Mouse (Mus musculus) spleen, adult 2 months (tissue): ENCODE measurements around the gene Zbtb44. TPM values are rescaled to one million over a fixed set of nuclear protein-coding genes. Genes with fewer than 3 reads are reported as not detected.

Experiments
- DNase-seq, 2 experiments: peaks; one replicate each; pipeline versions ENCODE4 v3.0.0 to v3.0.0-alpha.2; 2012 to 2021; ENCODE audit warnings: low spot score in 2 of 2, low read depth in 1 of 2
- H3K27ac ChIP-seq: fragments of 200-500 bp; 2 replicates; pipeline ENCODE4 v1.5.1; 2012; ENCODE audit warnings: low read length, inconsistent platforms; ENCODE audit not compliant: insufficient read depth
- H3K27me3 ChIP-seq: fragments of 200-500 bp; 2 replicates; pipeline ENCODE4 v1.6.1; 2012; ENCODE audit warnings: mild to moderate bottlenecking, moderate library complexity, low read length, inconsistent platforms; ENCODE audit not compliant: control insufficient read depth, insufficient read depth
- H3K36me3 ChIP-seq: fragments of 200-500 bp; 2 replicates; pipeline ENCODE4 v1.6.1; 2012; ENCODE audit warnings: mild to moderate bottlenecking, low read length, inconsistent platforms; ENCODE audit not compliant: control insufficient read depth, insufficient read depth
- H3K4me1 ChIP-seq: fragments of 200-500 bp; 2 replicates; pipeline ENCODE4 v1.6.1; 2011; ENCODE audit warnings: inconsistent platforms; ENCODE audit not compliant: control insufficient read depth, insufficient read depth, insufficient read length
- H3K4me3 ChIP-seq: fragments of 200-500 bp; 2 replicates; pipeline ENCODE4 v1.5.1; 2011; ENCODE audit warnings: mild to moderate bottlenecking, inconsistent platforms; ENCODE audit not compliant: insufficient read depth, insufficient read length; ENCODE audit errors: extremely low read depth
- CTCF ChIP-seq: fragments of 200-500 bp; IDR thresholded peaks from 2 replicates; pipeline ENCODE4 v1.5.1; 2011; ENCODE audit warnings: mild to moderate bottlenecking, inconsistent platforms; ENCODE audit not compliant: insufficient read depth, insufficient read length, insufficient replicate concordance; ENCODE audit errors: extremely low read depth
- POLR2A ChIP-seq: fragments of 200-500 bp; IDR thresholded peaks from 2 replicates; pipeline ENCODE4 v1.6.1; 2011; ENCODE audit warnings: low read depth, low read length, inconsistent platforms
- WGBS: fragments of 180-500 bp; shearing (Covaris S2); methylation state at CpG from one replicate; pipeline ENCODE4 v1.1.7; 2018; 5-methylcytosine and 5-hydroxymethylcytosine counted together
- polyA plus RNA-seq: library from polyadenylated mRNA; depleted of rRNA; stranded (reverse); fragments of >200 nt; gene quantifications from 2 replicates; pipeline ENCODE4 v1.2.3, GENCODE M21; 2012

The Zbtb44 gene
- polyA plus RNA-seq, 1 experiment = 4.5 TPM

DNA sequence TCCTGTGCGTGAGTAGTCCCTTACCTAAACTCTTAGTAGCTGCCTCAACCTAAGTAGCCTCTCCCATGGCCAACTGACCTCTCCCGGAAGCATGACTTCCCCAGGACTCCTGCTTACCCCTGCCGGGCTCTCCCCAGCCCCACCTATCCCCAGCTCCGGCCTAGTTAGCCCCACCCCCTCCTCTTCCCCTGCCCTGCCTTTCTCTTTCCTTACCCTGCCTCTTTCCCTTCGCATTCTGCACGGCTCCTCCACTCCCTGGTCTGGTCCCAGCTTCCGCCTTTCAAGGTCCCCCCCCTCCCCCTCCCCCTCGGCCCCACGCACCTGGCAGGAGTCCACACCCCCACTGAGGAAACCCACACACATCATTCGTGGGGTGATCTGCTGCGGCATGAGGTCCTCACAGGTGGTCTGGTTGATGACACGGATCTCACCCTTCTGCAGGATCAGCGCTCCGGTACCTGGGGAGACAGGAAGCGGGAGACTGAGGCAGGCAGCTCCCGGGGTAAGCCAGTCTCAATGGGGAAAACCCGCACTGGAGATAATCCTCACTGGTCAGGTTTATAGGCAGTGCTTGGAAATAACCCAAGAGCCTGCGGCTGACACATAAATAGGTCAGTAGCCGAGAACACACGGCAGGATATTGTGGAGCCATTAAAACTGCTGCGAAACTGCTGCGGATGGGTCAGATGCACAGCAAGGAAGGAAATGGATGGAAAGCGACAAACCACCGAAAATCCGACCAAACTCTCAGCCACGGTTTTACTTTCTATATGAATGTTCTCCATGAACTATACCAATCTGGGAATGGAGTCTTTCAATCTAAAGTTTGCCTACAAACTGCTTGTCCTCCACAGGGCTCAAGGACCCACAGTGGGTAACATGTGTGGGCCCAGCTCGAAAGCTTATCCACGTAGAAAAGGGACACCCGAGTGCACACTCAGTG, 59.9 kb downstream of the Zbtb44 start:
- peaks cover 3% of the 10 kb centered on the region; the same call in 1 of the 2 replicates for H3K36me3 ChIP-seq
- no peaks in the 10 kb centered on the region for H3K27me3 ChIP-seq
- WGBS = 84% methylated on average over 29 of the region's 29 CpGs
- TF ChIP-seq POLR2A (no peak), CTCF (no peak)
- DNase-seq = no peak
- H3K4me1 ChIP-seq = no peaks in the 10 kb centered on the region
- no peak overlapping the region for H3K27ac ChIP-seq
- H3K4me3 ChIP-seq = no peak overlapping the region

DNA sequence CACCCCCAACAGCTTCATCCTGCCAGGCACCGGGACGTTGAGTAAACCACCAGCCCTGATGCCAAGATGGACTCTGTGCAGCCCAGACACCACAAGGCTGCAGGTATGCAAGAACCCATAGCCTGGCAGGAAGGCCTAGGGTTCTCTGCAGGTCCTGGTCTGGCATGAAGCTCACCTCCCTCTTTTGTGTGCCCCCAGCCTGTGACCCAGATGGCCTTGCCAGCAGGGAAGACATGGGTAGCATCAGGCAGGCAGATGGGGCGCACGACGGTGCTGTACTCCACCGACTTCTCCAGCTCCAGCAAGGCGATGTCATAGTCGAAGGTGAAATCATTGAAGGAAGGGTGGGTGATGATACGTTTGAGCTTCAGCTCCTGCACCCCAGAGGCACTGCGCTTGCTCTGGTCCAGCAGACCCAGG, 60.7 kb downstream of the Zbtb44 start:
- Histone ChIP-seq H3K4me1 (no peaks in the 10 kb centered on the region), H3K4me3 (no peak overlapping the region), H3K36me3 (peaks cover 3% of the 10 kb centered on the region; the same call in 1 of the 2 replicates), H3K27me3 (no peaks in the 10 kb centered on the region), H3K27ac (no peak overlapping the region)
- 93% methylated on average over 10 of the region's 10 CpGs for WGBS
- DNase-seq = no peak
- no peak for TF ChIP-seq POLR2A
- no peak for TF ChIP-seq CTCF

DNA sequence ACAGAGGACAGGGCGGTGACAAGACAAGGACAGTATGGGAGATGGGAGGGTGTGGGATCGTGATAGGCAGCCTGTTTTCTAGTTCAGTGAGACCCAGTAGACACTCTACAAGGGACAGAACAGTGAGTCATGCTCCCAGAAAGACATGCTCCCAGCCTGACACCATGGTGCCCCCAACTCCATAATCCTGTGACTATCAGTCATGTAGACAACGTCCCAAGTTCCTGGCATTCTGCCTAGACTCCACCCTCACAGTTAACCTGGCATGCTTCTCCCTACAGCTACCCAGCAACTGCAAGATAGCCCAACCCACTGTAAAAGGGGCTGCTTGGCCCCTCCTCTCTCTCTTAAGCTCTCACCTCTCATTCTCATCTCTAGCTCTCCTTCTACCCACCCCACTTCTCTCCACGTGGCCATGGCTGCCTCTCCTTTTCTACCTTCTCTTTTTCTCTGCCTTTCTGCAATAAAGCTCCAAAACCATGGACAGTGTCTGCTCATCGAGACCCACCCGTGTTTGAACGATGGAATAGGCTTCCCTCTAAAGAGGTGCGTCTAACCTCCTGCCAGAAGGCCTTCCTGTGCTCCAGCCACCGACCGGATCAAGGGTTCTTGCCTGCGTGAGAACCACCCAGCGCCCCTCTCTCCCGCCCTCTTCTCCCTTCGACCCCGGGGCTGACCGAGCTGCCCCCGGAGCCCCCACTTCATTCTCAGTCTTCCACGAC, 61.8 kb downstream of the Zbtb44 start:
- no peak for TF ChIP-seq POLR2A
- TF ChIP-seq CTCF = no peak
- no peak overlapping the region for H3K4me3 ChIP-seq
- DNase-seq = no peak
- no peak overlapping the region for H3K27ac ChIP-seq
- WGBS = 91% methylated on average over 18 of the region's 18 CpGs
- no peaks in the 10 kb centered on the region for H3K27me3 ChIP-seq
- H3K36me3 ChIP-seq = peaks cover 6% of the 10 kb centered on the region
- no peaks in the 10 kb centered on the region for H3K4me1 ChIP-seq

- DNase-seq = no peak
- 95% methylated on average over 10 of the region's 10 CpGs for WGBS
These were observed 62.4 kb downstream of the Zbtb44 start for GRCm38 (mm10) chr9:31092833-31093195.

DNA sequence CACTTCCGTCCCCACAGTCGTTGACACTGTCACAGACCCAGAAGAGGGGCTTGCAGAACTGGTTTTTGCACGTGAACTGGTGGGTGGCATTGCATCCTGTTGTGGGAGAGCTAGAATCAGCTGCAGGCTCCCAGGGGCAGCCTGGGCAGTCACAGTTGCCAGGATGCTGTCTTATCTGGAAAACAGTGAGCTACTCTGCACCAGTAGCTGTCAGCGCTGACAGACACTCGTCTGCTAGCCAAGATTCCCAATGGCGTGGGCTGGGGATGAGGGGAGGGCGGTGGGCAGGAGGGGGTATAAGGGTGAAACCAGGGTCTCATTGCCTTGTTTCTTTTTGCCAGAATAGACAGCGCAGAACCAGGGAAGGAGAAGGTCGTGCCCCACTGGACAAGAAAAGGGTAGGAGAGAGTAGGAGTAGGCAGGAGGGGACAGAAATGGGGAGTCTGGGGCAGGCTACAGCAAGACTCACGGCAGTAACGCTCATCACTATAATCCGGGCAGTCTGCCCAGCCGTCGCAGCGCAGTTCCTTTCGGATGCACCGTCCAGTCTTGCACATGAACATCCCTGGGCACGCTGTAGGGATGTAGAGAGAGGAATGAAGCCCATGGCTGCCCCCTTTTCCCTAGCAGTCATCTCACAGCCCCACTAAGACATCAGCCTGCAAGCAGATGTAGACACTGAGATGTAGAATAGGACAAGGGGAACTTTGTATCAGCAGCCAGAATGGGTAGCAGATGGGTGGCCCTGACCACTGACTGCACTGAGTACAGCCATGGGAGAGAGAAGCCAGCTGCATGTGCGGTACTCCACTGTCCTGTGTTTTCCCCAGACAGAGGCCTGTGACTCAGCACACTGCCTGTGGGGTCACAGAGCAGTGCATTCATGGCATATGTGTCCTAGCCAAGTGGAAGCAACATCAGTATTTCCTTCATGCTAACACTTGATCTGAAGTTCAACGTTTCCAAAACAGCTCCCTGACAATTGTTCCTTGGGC, 66.9 kb downstream of the Zbtb44 start:
- Histone ChIP-seq H3K27me3 (no peaks in the 10 kb centered on the region), H3K27ac (no peak overlapping the region), H3K4me1 (no peaks in the 10 kb centered on the region), H3K36me3 (peaks cover 3% of the 10 kb centered on the region; the same call in 1 of the 2 replicates), H3K4me3 (no peak overlapping the region)
- TF ChIP-seq CTCF (no peak), POLR2A (no peak)
- 89% methylated on average over 20 of the region's 20 CpGs for WGBS
- DNase-seq = no peak

More at GRCm38 (mm10) chr9:31092833-31093195, 62.4 kb downstream of the Zbtb44 start:
- Histone ChIP-seq H3K36me3 (peaks cover 6% of the 10 kb centered on the region), H3K27me3 (no peaks in the 10 kb centered on the region), H3K27ac (no peak overlapping the region), H3K4me1 (no peaks in the 10 kb centered on the region), H3K4me3 (no peak overlapping the region)
- TF ChIP-seq CTCF (no peak), POLR2A (no peak)

GRCm38 (mm10) chr9:31098118-31098517, 67.7 kb downstream of the Zbtb44 start:
- H3K4me3 ChIP-seq = no peak overlapping the region
- TF ChIP-seq CTCF (no peak), POLR2A (no peak)
- no peaks in the 10 kb centered on the region for H3K4me1 ChIP-seq
- DNase-seq = no peak
- H3K36me3 ChIP-seq = peaks cover 3% of the 10 kb centered on the region; the same call in 1 of the 2 replicates
- WGBS = 81% methylated on average over 6 of the region's 6 CpGs
- no peaks in the 10 kb centered on the region for H3K27me3 ChIP-seq
- no peak overlapping the region for H3K27ac ChIP-seq
